Mouse (Mus musculus): ENCODE measurements around the gene Zfp689.
"Not testable (repeated sequence)": the region's sequence is repeated elsewhere in the genome, so short reads cannot be mapped to it uniquely, and the experiment has no call there.

Gene Zfp689

DNA sequence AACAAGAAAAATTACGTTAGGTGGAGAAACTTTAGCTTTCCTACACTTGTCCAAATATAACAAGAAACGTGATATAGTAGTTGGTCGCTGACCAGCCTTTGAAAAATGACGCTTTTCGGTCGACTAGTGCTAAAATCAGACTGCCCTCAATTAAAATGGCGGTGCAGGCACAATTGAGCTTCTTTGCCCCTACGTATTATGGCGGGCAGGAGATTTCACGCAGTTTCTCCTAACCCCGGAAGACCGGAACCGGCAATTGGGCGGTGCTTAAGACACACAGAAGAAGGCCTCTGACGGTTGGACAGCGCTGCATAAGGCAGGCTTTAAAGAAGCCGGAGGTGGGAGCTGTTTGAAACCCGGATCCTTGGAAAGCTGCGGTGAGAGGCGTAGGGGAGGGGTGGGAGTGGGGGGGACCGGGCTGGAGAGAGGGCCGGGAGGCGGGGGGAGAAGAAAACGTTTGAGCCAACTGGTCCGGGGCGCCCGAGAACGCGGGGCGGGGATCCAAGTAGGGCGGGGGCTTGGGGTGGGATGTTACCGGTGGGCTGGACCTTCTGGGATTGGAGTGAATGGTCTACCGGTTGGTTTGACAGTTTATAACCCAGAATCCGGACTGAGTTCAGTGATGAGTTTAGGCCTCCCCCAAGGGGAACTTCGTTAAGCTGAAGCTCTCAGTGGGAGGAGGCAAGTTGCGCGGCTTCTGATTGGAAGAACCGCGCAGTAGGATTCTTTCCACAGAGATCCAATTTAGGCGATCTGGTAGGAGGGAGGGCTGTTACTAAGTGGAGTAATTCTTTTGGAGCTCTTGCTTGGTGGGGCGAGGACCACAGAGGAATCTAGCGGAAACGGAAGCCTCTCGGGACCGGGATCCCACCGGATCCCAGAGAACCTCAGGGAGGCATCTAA, 22.0 kb upstream of the Zfp689 start:
- peak; percentile 97 for DNase-seq (ENCODE audit: low spot score)

DNA sequence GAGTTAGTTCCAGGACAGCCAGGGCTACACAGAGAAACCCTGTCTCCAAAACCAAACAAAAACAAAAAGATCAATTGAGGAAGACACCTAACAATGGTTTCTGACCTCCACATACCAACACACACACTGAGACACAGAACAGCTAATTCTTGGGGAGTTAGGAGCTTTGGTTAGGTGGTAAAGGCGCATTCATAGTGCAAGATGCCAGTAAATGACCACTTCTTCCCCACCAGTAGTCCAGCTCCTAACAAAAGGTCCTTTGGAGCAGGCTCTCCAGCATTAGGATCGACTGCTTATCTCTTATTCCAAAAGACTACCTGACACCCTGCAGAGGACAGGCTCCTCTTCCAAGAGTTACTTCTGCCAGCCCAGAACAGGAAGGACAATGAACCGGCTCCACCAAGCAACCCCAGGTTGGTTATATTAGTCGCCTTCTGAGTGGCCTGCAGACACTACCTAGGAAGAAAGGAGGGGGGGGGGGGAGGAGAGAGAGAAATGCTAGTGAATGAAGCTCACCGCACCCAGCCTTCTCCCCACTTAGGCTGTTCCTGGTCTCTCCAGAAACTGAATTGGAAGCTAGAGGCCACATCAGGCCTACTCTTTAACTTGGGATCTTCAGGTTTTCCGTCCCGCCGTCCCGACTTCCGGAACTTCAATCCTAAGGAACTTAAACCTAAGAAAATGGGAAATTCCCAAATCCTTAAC, 21.2 kb upstream of the Zfp689 start:
- peak; percentile 22 for DNase-seq (ENCODE audit: low spot score)

DNA sequence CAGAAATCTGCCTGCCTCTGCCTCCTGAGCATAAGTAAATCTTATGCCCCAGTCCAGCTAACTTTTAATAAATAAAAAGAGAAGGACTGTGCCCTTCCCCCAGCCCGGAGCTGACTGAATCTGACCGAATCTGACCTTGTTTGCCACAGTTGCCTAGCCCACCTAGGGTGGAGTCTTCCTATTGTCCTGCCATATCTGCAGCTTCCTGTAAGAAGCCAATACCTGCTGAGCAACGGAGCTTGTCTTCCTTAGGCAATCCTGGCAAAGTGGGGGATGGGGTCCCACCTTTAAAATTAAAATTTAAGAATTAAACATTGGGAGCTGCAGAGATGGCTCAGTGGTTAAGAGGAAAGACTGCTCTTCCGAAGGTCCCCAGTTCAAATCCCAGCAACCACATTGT, 17.6 kb upstream of the Zfp689 start:
- no peak for DNase-seq (ENCODE audit: low spot score)

DNA sequence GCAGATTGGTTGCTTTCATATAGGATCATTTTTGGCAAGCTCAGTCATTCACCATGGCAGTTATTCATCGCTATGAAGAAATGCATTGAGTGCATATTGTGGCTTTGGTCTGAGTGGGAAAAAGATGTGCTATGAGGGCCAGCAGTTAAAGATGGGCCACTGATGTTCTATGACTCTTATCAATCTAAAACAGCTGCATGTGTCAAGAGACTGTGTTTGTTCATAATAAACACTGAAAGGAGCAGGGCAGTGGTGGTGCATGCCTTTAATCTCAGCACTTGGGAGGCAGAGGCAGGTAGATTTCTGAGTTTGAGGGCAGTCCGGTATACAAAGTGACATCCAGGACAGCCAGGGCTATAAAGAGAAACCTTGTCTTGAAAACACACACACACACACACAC, 16.7 kb upstream of the Zfp689 start:
- DNase-seq (ENCODE audit: low spot score), result not testable (repeated sequence)

DNA sequence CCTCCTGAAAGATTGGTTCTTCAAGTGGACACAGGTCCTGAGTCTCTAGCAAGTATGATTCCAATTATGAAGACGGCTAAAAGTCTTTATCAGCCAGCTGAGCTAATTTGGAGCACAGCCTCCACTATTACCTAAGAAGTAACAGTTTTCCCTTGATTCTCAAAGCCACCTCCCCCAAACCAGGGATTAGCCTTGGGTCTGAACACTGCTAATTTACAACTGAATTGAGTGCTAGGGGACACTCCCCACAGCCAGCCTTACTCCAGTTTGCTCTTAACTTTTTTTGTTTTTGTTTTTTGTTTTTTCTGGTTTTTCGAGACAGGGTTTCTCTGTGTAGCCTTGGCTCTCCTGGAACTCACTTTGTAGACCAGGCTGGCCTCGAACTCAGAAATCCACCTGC, 16.2 kb upstream of the Zfp689 start:
- DNase-seq (ENCODE audit: low spot score), result no peak

DNA sequence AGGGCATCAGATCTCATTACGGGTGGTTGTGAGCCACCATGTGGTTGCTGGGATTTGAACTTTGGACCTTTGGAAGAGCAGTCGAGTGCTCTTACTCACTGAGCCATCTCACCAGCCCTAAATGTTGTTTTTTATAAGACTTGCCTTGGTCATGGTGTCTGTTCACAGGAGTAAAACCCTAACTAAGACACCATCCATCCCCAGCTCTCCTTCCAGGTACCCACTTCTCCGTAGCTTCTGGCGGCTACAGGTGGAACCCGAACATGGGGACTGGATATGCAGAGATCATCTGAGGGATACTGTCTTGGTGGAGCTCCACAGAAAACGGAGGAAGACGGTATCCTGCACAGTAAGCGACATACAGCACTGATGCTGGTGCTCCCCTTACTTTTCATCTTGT, 10.4 kb upstream of the Zfp689 start, which contains the start of gene Prr14:
Gene Prr14 (plus strand): TSS at position 301 of the 400 bp plus-strand sequence.
- DNase-seq (ENCODE audit: low spot score), result not testable (repeated sequence)

DNA sequence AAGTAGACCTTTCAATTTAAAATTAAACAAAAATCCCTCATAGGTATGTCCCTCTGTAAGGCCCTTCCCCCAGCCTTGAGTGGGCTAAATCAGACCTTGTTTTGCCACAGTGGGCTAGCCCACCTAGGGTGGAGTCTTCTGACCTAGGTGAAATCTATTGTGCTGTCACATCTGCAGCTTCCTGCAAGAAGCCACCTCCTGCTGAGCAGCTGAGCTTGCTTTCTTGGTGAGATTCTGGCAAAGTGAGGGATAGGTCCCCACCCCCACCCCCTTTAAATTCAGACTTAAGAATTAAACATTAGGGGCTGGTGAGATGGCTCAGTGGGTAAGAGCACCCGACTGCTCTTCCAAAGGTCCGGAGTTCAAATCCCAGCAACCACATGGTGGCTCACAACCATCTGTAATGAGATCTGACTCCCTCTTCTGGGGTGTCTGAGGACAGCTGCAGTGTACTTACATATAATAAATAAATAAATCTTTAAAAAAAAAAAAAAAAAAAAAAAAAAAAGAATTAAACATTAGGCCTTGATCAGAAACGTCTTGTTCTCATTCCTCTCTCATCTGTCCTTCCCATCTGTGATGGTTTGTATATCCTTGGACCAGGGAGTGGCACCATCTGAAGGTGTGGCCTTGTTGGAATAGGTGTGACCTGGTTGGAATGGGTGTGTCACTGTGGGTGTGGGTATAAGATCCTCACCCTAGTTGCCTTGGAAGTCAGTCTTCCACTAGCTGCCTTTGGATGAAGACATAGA, 9.6 kb upstream of the Zfp689 start:
- not testable (repeated sequence) for DNase-seq (ENCODE audit: low spot score)

DNA sequence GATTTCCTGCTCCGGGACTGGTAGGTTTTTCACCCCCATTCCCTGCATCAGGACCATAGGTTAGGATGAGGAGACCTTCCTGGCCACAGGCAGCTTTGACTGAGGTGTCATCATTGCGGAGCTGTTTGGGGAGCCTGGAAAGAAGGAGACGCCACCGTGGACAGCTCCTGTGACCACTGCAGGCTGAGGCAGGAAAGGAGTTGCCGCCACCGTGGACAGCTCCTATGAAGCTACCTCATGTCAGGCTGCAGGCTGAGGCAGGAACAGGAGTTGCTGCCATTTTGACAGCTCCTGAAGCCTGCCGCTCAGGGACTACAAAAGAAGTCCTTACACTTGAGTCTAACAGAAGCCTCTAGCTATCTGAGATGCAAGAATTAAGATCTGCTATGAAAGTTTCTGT, 5.9 kb upstream of the Zfp689 start:
- DNase-seq (ENCODE audit: low spot score), result no peak

DNA sequence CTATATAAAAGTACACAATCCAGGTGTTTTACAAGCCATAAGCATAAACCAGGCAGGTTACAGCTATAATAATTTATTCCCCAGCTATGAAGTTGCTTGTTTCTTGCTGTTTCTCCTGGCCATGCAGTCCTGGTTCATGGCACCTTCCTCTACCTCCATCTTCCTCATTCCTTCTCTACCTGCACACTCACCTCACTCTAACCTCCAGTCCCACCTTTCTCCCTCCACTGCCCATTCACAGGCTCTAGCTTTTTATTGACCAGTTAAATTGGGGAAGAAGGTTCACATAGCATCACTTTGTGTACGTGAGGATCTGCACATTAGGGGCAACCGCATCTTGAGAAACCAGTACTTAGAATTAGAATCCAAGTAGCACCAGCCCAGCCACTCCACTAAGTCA, 4.1 kb upstream of the Zfp689 start:
- DNase-seq (ENCODE audit: low spot score), result no peak

DNA sequence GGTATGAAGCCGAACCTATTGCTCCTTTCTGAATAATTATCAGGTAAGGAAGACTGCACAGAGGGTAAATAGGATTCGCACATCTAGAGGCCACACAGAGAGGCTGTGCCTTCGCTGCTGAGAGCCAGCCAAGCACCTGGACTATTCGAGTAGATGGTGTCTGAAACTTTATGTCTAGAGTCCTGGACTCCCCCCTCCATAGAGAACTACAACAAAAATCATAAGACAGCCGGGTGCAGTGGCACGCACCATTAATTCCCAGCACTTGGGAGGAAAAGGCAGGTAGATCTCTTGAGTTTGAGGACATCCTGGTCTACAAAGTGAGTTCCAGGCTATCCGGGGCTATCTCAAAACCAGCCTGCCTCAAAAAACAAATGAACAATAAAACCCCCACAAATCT, 1.0 kb upstream of the Zfp689 start:
- DNase-seq (ENCODE audit: low spot score), result no peak

DNA sequence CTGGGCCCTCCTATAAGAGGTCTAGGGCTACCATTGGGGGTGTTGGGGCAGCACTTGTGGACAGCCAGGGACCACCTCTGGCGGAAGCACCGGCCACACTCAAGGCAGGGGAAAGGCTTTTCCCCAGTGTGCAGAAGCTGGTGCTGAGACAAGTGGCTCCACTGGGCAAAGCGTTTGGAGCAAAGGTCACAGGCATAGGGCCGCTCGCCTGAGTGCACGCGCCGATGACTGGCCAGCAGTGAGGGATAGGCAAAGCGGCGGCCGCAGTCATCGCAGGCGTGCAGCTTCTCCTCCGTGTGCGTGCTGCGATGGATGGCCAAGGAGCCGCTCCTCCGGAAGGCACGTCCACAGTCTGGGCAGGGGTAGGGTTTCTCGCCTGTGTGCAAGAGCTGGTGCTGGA, 5.0 kb downstream of the Zfp689 start:
- DNase-seq (ENCODE audit: low spot score), result no peak

DNA sequence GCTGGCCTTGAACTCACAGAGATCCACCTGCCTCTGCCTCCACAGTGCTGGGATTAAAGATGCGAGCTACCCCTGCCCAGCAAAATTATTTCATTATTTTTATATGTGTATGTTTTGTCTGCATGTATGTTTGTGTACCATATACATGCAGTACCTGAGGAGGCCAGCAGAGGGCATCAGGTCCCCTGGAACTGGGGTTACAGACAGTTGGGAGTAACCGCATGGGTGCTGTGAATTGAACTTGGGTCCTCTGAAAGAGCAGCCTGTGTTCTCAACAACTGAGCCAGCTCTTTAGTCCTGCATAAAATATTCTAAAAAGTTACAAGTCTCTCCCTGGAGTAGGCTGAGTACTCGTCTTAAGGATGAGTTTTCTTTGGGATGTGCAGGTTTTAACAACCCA, 11.2 kb downstream of the Zfp689 start:
- DNase-seq (ENCODE audit: low spot score), result no peak

DNA sequence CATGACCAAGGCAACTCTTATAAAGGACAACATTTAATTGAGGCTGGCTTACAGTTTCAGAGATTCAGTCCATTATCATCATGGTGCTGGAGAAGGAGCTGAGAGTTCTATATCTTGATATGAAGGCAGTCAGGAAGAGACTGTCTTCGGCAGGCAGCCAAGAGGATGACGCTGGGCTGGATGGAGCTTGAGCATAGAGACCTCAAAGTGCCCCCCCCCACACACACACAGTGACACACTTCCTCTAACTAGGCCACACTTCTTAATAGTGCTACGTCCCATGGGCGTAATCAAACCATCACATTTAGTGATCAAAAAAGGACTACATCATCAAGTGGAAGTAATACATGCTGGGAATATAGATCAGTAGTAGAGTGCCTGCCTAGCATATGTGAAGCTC, 13.8 kb downstream of the Zfp689 start:
- no peak for DNase-seq (ENCODE audit: low spot score)

DNA sequence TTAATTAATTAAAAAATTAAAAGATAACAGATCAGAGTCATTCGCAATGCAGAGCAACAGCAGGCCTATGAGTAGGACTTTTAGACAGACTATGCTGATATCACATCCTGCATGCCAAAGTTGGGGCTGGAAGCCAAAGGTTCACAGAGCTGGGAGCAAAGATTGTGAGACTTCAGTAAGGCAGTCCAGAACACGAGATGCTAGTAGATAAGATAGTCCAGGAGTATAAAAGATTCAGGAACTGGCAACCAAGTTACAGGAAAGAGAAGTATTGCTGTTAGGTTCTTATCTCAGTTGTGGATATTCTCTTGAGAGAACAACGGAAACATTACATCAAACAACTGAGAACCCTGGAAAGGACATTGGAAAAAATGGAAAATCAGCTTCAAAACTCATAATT, 22.6 kb downstream of the Zfp689 start:
- DNase-seq (ENCODE audit: low spot score), result no peak

DNA sequence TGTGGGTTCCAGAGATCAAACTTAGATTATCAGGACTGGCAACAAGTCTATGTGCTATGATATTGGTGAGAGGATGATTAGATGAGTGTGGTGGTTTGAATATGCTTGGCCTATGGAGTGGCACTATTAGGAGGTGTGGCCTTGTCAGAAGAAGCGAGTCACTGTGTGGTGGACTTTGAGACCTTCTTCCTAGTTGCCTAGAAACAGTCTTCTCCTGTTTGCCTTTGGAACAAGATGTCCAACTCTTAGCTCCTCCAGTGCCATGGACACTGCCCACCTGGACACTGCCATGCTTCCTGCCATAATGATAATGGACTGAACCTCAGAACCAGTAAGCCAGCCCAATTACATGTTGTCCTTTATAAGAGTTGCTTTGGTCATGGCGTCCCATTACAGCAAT, 23.0 kb downstream of the Zfp689 start:
- DNase-seq (ENCODE audit: low spot score), result no peak

DNA sequence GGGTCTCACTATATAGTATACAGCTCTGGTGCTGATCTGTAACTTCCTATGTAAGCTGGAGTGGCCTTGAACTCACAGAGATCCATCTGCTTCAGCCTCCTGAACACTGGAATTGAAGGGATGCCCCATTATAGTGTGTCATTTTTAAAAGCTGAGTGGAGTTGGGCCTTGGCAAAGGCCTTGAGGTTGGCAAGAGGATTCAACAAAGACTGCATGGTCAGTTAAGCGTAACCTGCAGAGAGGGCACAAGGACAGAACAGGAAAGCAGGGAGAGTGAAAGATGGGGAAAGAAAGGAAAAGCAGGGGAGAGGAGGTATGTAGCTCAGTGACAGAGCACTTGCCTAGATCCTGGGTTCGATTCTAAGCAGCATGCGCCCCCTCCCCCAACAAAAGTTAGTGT, 23.7 kb downstream of the Zfp689 start:
- no peak for DNase-seq (ENCODE audit: low spot score)

DNA sequence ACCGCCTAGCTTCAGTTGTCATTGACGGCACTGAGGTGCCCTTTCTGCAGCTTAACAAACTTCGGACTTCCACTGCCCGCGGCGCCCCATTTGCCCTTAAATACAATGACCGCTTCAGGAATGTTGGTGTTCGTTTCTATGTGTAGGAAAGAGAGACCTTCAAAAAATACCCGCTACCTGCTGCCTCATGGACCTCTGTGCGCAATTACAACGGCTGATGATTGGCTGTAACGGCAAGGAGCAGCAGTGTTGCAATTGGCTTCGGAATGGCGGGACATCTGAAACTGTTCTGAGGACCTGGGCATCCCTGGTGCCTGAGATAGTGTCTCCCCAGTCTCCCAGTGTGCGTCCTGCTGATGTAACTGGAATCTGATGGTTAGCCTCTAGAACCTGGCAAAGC, 26.7 kb downstream of the Zfp689 start:
- DNase-seq (ENCODE audit: low spot score), result peak; percentile 44

DNA sequence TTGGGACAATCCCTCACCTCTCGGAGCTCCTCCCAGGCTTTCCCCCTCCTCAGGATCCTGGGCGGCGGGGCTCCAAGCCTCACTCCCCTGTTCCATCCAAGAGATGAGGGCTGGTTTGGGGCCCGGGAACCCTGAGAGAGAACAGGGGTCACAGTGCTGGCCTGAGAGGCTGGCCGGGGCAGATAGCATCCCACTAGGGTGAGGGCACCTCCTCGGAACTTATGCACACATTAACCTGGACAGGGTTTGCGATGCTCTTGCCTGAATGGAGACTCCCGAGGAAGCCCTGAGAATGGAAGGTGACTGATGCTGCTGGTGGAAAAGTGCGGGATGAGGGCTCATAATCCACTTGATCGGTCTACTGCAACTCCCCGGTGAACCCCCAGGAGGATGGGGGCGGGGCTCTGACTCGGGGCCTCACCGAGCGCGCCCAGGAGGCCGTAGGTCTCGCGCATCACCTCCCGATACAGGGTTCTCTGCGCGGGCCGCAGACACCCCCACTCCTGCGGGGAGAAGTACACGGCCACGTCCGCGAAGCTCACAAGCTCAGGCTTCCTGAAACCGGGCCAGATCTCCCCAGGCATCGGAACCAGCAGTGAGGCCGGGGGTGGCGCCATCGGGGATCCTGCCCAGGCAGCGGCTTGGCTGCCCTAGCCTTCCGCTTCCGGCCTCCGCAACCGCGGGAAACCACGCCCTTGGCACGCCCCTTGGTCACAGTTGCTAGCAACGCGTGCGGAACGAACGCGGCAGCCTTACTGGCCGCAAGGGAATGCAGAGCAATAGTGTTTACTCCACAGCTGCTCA, 27.4 kb downstream of the Zfp689 start, which contains the start of gene Zfp688:
Gene Zfp688 (minus strand): TSS at position 681 of the 804 bp plus-strand sequence.
- DNase-seq (ENCODE audit: low spot score), result peak; percentile 93

DNA sequence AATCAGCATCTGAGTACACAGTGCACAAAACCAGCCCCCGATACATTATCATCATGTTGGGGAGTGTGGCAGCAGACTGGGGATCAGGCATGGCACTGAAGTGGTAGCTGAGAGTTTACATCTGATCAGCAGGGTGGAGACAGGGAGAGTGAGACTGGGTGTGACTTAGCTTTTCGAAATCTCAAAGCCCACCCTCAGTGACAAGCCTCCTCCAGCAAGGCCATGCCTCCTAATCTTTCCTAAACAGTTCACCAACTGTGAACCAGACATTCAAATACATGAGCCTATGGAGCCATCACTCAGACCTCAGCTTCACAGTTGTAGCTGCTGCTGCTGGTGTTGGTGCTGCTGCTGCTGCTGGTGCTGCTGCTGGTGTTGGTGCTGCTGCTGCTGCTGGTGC, 37.5 kb downstream of the Zfp689 start:
- DNase-seq (ENCODE audit: low spot score), result no peak

DNA sequence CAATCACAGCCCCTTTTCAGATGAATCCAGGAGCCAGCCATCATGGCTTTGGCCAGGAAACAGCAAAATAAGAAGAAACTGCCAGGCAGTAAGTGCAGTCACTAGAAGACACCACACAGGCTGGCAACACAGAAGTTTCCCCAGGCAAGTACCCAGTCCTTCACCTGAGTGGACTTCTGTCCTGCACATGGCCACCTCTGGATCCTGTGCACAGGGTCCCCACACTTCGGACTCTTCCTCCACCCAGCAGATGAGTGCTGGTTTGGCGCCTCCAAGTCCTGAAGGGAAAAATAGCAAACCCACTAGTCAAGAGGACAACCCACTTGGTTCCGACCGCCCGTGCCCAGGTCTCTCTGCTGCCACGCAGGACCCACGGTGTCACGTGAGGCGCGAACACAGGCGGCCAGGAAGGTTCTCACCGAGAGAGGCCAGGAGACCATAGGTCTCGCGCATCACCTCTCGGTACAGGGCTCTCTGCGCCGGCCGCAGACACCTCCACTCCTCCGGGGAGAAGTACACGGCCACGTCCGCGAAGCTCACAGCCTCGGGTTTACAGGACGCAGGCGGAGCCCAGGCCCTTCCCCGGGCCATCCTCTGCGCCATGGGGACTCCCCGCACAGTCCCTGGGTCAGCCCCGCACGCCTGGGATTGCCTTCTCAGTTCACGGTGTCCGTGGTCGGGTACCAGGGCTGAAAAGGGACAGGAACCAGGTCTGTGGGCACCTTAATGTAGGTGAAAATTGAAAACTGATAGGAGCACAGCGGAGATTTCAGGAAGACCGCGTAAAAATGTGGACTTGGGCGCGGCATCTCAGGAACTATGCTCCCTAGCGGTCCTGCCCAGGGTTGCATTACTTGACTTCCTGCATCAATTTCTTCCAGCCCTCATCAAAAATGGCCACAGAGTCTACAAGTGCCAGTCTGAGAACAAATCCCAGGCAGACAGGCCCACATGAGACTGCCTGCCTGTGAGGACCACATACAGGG, 42.7 kb downstream of the Zfp689 start, which contains the start of gene Zfp764:
Gene Zfp764 (minus strand): TSS at position 821 of the 986 bp plus-strand sequence.
- peak; percentile 89 for DNase-seq (ENCODE audit: low spot score)

All from MN1 (cell line).